Mouse (Mus musculus) left cerebral cortex, postnatal 36 days (tissue): ENCODE data around the gene Coq6. TPM values are rescaled to one million over a fixed set of nuclear protein-coding genes. Genes with fewer than 3 reads are reported as not detected.

Experiments
- DNase-seq, 2 experiments: peaks; one replicate each; pipeline ENCODE4 v3.0.0; 2021 to 2022; ENCODE audit warnings: low spot score in 2 of 2, mixed read lengths in 1 of 2
- intact Hi-C: fragments of 180-260 bp; cut with DNase I; formaldehyde crosslinking; loops from one replicate; pipeline ENCODE4 v1.15.1; 2025
- total RNA-seq, 2 experiments: library from RNA; stranded (reverse); gene quantifications; 2 replicates each; pipeline ENCODE4 v1.2.3; 2021

Gene Coq6
- total RNA-seq, 2 experiments from 2014 or later: 25.1 to 29.4 TPM

- DNase-seq: no peak
- intact Hi-C loops: no loop called here
These were observed 28.9 kb downstream of the Coq6 start for GRCm38 (mm10) chr12:84390336-84390735.

DNA sequence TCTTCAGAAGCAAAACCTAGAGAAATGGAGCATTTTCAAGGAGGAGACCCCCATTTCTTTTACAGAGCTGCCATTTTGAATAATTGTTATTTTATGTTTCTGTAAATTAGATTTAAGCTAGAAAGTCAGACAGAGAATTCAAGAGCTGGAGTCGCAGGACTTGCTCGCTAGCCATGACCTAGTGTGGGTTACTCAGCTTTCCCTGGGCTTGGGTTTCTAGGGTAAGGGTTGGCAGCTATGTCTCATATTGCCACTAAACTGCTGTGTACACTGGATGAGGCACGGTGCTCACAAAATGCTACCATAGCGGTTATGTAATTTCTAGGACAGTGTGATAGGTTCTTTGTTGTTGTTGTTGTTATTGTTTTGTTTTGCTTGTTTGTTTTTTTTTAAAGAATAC lies 31.2 kb downstream of the Coq6 start:
- DNase-seq: no peak
- intact Hi-C loops: no loop called here

GRCm38 (mm10) chr12:84393847-84394246 lies 32.4 kb downstream of the Coq6 start:
- intact Hi-C loops: no loop called here

GRCm38 (mm10) chr12:84396947-84397679 lies 35.7 kb downstream of the Coq6 start:
- DNase-seq: no peak
- intact Hi-C loops: no loop called here

More at GRCm38 (mm10) chr12:84393847-84394246, 32.4 kb downstream of the Coq6 start:
- no peak for DNase-seq

GRCm38 (mm10) chr12:84397685-84398084 lies 36.2 kb downstream of the Coq6 start:
- DNase-seq: no peak
- intact Hi-C loops: no loop called here

GRCm38 (mm10) chr12:84398629-84399028 lies 37.2 kb downstream of the Coq6 start:
- no peak for DNase-seq
- intact Hi-C loops: no loop called here

- intact Hi-C loops: no loop called here
- DNase-seq: no peak
These were observed 37.7 kb downstream of the Coq6 start for GRCm38 (mm10) chr12:84399135-84399534.

DNA sequence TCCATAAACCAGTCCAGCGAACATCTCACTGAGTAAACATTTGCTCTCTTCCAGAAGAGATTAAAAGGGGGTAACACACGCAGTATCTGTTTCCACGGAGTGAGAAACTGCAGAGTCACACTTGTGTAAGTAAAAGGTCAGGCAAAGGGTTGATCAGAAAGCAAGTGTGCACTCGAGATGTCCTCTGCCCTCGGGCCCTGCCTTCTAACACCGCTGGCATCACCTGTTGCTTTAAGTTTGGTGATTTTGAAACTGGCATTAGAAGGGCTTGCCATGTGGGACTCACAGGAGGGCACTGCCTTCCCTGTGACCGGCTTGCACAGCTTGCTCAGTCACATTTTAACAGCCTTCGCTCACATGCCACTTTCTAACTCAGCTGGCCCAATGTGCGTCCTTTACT lies 38.2 kb downstream of the Coq6 start:
- intact Hi-C loops: no loop called here
- DNase-seq: no peak

GRCm38 (mm10) chr12:84400068-84400467 lies 38.6 kb downstream of the Coq6 start:
- DNase-seq: no peak
- intact Hi-C loops: no loop called here

GRCm38 (mm10) chr12:84400653-84401052 lies 39.2 kb downstream of the Coq6 start:
- DNase-seq: no peak
- intact Hi-C loops: no loop called here

DNA sequence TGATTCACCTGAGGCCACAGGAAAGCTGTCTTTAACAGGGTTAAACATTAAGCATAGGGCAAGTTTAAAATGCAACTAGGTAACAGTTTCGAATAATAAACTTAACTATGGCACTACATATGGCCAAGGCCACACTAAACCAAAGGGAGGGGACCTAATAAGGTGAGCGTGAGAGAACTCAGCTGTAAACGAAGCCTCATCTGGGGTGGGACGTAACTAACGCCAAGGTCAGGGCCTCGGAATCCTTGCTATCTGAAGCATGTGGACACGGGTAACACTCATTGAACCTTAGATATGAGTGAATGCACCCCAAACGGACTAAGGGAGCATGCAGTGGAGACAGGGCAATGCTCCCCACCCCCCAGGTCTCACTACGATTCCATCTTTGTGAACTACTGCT lies 41.5 kb downstream of the Coq6 start:
- DNase-seq: no peak
- intact Hi-C loops: no loop called here

DNA sequence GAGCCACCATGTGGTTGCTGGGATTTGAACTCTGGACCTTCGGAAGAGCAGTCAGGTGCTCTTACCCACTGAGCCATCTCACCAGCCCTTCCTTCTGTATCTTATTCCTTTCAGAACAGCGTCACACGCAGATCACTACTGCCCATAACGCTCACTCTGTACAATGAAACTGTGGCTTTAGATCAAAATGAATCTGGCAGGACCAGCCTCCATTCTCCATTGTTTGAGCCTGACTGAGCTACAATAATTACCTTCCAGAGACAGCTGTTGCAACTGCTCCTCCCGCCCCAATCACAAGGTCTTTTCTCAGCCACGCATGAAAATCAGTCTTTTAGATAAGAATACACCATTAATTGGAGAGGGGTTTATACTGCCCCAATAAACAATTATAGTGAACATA lies 43.1 kb downstream of the Coq6 start:
- intact Hi-C loops: no loop called here
- DNase-seq: no peak

- no peak for DNase-seq
- intact Hi-C loops: no loop called here
These were observed 45.8 kb downstream of the Coq6 start for GRCm38 (mm10) chr12:84407259-84407658.

DNA sequence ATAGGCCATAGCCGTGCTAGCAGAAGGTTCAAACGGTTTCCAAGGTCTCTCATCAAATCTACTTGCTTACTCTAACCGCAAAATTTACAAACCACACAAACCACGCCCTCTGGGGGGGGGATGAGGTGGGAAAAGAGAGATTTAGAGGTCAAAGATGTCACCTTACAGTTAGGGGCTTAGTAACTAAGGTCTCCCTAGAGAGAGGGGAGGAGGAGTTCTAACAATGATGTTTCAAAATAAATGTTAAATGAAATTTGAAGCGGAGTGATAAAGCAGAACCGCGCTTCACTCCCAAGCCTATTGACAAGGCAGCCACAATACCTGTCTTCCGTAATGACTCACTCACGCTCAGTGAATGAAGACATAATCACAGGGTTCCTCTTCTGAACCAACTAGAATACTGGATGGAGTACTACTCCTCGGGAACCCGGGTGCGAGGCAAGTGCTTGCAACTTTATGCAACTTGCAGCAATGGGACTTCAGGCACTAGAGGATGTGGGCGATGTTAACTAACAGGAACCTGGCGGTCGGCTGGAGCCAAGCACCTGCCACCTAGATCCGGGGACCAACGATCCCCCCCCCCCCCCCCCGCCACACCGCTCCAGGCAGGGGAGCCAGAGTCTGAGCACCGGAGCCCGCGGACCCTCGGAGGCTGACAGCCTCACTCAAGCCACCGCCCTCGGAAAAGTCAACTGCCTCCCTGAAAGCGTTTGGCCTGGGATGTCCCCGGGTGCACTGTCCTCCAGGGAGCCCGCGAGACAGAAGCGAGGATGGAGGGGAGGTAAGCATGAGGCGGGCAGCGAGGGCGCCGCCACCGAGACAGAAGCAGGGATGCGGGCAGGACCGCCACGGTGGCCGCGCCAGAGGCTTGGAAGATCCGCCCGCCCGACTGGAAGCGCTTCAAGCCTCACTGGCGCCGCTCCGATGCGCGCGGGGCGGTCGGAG lies 46.7 kb downstream of the Coq6 start:
- intact Hi-C loops: loop anchor here (2.0 kb wide), 1 partner anchor 43 kb away; the partner anchor contains the start of genes Aldh6a1 and Lin52
- DNase-seq: peak; percentile 30 to 31

GRCm38 (mm10) chr12:84408819-84409507 lies 47.5 kb downstream of the Coq6 start, which contains the start of the genes Entpd5 and Bbof1:
Gene Entpd5, minus strand, starts transcription at chr12:84409029.
Gene Bbof1, plus strand, starts transcription at chr12:84409071.
- intact Hi-C loops: loop anchor here (2.0 kb wide), 1 partner anchor 42 kb away; the partner anchor contains the start of genes Aldh6a1 and Lin52
- DNase-seq: peak; percentile 91 to 94

- intact Hi-C loops: no loop called here
- DNase-seq: peak; percentile 85
These were observed 55.6 kb downstream of the Coq6 start, which contains the start of gene Rnf113a2 for GRCm38 (mm10) chr12:84416834-84417604. Gene Rnf113a2, plus strand, starts transcription at chr12:84417196.

- intact Hi-C loops: no loop called here
- DNase-seq: no peak
These were observed 56.1 kb downstream of the Coq6 start for GRCm38 (mm10) chr12:84417605-84417922.
